Mouse (Mus musculus) thymus, postnatal 10 days (tissue): ENCODE results near the gene Plxna2.

Experiments used
- DNase-seq, 2 experiments: peaks; one replicate each; pipeline ENCODE4 v3.0.0; 2021; ENCODE audit warnings: low spot score in 2 of 2

Plxna2 gene

DNA sequence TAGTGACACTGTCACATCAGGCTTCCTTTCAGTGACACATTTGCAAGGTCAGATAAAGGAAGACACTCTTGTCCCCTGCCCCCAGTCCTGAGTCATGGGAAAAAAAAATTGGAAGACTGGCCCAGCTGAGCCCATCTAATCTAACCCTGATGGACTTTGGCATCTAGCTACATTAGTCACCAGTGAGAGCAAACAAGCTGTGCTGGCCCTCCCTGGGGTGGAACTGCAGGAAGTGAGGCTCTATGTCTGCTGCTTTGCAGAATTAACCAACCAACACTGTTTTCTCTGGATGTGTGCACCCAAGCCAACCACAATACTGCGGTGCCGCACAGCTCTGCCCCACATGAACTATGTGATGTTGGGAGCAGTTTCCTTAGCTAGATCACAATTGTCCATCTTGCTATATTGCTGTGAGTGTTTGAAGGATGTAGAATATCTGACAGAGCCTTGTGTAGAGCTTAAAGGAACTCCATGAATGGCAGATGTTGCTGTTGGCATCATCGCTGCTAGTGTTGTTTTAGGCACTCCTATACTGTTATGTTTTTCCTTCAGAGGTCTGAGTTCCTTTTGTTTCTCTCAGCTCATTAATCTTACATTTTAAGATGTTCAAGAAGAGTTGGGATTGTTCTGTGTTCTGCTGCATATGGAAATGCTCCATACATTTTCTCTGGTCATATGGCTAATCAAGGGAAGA, 42.6 kb downstream of the Plxna2 start:
- no peak for DNase-seq

DNA sequence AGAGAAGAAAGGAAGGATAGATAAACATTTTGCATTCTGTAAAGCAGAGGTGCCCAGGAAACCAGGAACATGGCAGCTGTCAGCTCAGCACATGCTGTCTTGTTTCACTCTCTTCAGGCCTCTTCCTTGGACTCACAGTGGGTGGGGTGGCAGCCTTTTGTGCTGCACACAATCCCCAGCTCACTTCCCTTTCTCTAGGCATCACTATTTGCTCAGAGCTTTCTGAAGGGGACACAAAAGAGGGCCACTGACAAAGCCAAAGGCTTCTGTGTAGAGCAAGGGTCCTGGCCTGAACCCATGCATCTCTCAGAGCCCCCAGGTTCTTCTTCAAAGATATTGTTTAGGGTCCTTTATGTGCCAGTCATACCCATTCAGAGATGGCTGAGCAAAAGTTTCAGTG, 45.0 kb downstream of the Plxna2 start:
- no peak for DNase-seq

DNA sequence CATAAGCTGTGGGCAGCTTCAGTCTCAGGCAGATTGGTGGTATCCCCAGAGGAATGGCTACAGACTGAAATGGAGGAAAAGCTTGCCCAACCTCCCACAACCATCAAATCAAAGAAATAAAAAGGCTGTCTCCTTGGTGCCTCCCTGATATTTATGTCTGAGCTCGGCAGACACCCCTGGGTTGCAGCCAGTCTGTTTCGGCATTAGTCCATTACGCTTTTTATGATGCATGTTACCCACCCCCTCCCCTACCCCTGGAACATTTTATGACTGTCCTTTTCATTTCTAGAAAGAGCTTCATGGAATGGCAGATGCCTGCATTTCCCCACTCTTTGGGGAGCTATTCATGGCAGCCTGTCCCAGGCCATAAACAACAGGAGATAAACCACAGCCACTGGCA, 47.7 kb downstream of the Plxna2 start:
- DNase-seq, result no peak

DNA sequence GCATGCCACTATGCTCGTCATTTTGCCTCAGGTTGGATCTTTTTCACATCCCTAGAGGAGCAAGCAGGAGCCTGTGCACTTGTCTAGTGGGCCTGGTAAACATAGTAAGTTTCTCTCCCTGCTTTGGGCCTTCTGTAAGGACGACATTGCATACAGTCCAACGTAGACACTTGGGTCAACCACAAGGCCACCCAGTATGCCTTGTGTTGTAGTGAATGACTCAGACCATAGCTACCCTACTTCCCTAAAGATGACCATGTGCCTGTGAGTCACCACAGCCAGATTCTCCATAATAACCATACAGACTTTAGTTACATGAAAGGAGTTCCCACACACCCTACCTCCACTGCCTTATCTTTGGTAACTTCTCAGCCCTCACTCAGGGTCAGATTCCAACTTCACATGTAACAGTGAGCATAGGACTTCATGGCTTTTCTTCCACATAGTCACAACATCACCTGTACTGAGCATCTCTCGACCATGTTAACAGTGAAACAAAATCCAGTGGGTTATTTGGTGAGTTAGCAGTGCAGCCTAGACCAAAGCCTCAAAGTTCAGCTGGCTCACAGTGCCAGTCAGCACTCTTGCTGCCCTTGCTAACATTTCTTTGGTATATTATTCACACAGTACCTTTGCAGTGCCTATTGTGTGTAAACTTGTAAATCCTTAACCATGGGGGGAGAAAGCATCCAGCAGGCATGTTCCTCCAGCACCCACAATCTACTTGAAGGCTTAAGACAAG, 53.9 kb downstream of the Plxna2 start:
- no peak for DNase-seq

DNA sequence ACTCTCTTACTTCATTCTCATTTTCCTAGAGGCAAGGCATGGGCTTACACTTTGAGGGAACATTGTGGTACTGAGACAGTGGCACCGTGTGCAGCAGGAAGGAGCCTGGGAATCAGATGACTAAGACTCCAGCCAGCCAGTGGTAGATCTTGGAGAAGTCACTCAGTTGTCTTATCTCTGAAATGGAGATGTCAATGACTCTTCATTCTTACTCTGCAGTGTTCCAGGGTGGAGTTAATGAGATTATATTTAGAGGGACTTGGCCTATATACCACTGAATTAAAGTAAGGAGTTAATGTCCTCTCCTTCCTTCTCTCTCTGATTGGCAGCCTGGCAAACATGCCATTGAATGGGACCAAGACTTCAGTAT, 54.5 kb downstream of the Plxna2 start:
- no peak for DNase-seq

DNA sequence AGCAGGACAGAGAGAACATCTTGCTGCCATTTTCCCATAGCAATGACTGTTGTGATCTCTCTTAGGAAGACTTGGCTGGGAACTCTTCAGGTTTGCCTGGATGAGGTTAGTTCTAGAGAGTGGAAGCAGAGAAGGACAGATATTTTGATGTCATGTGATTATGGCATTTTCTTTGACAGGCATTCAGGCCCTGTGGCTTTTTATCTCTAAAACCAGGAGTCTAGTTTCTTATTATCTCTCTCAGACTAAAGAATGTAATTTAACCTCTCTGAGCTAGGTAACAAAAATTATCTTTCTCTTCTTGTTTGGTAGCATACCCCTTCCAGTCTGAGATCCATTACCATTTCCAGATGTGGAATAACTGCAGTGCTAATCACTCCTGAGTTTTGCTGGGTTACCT, 55.2 kb downstream of the Plxna2 start:
- DNase-seq, result no peak

DNA sequence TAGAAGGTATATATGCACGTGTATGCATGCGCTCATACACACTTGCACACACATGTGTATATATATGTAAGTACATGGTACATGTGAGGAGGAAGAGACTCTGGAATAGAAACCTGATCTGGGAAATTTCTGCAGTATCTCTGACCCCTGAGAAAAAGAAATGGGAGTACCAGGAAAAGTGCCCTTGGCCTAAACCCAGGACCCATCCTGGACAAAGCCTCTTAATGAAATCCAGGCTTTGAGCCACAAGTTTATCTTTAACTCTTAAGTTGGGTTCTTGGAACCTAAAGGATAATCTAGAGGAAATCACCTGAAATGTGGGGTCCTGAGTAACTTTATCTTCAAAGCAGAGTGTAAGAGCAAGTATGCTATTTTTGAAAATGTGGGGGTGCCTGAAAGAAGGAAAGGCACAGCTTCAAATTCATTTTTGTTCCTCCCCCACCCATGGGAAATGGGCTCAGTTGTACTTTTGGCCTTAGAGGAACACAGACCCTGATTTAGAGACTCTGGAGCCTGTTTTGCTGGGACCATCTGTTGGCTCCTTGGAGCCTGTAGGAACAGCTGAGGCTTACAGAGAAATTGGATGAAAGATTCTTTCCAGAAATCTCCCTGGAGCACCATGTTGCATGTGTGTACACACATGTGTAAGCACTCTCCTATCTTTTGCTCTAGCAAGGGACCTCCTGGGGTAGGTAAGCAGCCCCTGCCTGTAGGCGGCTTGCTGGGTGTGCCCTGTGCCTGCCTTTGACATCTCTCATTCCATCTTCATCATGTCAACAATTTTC, 57.3 kb downstream of the Plxna2 start:
- no peak for DNase-seq

DNA sequence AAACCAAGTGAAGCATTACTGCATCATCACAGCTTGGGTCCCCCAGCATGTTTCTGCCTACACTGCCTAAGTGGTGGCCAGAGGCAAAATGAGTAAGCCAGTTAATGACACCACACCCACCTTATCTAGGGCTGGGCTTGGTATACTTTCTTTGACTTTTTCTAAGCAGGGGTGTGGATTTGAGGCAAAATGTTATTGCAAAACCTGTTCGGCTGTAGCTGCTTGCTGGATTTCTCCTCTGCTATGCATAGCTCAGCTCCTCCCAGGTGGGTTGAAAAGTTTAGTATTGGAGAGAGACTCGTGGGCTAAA, 57.8 kb downstream of the Plxna2 start:
- no peak for DNase-seq

DNA sequence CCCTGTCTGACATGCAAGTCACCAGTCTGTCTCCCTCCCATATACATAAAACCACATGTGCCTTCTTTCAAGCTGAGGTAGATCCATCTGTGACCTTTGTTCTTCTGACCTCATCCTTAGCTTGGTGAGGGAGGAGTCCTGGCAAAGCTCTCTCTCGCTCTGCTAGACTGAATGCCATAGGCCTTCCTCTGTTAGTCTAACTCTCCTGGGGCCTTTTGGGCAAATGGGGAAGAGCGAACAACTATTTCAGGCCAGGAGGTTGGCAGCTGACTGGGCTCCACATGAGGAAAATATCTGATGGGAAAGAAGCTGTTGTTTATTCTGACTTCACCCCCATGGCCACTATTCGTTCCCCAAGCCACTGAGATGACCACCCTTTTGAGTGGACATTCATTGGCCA, 59.9 kb downstream of the Plxna2 start:
- no peak for DNase-seq

DNA sequence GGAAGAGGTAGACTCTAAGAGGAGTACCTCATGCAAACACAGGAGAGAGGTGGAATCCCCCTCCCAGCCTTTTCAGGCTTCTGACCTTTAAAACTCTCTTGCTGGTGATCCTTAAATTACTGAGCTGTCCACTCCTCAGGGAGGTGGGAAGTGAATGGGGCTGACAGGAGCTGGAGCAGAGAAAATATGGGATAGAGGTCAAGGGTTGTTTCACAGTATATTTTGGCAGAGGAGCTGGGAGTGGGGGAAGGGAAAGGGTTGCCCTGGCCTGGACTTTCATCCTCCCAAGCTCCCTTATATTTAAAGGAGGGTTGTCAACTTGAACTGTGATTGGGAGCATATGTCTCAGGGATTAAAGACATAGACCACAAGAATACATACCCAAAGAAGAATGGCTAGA, 61.1 kb downstream of the Plxna2 start:
- DNase-seq, result no peak

DNA sequence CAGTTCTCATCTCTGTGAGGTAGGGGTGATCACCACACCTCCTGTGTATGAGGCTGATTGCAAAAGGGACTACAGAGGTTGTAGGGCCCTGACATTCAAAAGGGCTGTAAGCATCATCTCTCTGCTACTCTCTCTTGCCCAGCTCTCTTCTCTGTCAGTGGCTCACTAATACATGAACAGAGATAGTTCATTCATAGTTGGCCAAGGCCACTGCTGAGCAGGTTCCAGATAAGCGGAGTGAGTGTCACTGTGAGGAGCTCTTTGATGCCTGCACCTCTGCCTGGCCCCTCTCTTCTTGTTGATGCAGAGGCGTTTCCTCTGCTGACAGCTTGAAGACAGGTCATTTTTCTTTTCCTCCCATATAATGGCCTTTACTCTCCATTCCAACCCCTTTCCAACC, 62.1 kb downstream of the Plxna2 start:
- no peak for DNase-seq

DNA sequence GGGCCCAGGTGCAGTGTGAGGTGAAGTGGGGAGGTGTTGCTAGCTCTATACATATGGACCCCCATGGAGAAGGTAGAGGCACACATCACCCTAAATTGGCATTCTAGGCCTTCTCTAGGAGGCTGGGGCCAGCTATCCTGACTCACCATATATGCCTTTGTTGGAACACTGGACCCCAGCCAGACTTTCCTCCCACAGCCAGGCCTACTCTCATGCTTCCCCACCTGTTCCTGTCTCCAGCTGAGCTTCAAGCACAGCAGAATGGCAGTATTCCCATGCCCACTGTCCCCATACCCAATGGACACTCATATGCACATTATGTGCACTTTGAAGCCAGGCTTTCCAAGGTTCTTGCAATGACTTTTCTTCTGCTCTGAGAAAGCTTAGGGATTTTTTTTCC, 64.0 kb downstream of the Plxna2 start:
- DNase-seq, result no peak

DNA sequence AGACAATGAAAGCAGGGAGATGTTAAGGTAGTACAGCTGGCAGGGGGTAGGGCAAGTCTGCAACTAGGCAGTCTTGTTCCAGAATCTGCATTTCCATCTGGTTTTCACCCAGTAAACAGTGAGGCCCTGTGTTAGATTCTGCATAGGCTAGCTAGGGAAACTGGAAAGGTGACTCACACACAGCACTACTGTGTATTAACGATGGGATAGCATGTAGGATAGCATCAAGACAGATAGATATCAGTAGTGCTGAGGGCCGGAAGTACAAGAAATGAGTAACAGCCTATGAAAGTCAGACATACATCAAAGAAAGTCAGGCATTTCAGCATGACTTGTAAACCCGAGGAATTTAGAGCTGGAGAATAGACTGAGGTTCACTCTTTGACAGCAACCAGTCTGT, 65.1 kb downstream of the Plxna2 start:
- DNase-seq, result no peak

DNA sequence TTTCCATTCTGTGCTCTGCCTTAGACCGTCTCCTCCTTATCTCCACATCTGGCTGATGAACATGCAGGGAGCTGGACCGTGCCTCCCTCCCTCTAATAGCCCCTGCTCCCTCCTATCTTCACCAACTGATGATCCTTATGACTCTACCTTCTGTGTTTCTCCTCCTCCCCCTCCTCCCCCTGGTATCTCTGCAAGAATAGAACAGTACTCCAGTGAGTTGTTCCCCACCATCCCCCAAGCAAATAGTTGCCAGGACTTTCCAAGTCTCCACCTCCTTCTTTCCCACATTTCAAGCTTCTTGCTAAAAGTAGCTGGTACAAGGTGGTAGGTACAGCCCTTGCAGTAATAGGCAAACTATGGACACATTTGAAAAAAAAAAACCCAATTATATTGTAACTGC, 67.9 kb downstream of the Plxna2 start:
- DNase-seq, result no peak

DNA sequence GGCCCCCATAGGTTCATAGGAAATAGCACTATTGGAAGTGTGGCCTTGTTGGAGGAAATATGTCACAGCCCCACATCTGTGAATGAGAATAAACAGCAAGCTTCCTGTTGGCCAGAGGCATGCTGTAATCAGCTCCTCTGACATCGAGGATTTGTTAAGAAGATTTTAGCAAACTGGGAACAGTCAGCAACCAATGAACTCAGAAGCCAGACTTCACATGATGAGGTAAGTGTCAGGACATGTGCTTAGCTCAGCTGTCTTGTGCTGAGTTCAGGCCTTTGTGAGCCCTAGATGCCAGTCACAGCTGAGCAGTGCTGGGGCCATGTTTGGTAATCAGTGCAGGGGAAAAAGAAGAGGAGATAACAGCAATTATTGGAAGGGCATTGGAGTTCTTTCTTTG, 69.7 kb downstream of the Plxna2 start:
- no peak for DNase-seq

DNA sequence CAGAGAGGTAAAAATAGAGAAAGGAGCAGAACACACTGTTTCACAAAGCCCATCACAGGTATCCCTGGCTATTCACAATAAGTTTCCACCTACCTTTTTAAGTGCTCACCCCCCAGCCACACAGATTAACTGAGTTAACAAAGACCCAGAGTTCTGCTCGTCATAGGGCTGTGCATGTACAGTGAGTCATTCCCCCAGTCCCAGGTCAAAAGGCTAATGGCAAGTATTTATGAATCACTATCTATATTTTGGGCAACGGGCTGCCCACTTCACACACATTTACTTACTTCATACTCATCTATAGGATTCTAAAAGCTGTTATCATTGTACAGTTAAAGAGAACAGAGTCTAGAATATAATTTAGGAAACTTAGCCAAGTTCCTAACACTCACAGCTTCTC, 70.1 kb downstream of the Plxna2 start:
- no peak for DNase-seq

DNA sequence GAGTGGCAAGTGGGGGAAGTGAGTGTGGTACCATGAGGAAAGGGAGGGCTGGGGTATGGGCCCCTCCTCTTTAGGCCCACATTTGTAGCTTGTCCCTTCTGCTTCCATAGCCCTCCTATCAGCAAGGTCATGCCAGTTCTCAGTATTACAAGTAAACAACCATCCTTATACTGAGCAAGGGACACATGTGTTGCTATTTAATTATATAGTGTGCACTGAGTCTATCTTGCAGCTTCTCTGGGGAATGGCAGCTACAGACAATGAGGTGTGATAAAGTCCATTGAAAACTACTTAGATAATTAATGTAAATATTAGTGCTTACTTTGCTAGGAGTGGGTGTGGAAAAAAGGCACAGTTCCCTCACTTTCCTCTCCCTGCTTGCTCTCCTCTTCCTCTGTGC, 75.0 kb downstream of the Plxna2 start:
- DNase-seq, result no peak

DNA sequence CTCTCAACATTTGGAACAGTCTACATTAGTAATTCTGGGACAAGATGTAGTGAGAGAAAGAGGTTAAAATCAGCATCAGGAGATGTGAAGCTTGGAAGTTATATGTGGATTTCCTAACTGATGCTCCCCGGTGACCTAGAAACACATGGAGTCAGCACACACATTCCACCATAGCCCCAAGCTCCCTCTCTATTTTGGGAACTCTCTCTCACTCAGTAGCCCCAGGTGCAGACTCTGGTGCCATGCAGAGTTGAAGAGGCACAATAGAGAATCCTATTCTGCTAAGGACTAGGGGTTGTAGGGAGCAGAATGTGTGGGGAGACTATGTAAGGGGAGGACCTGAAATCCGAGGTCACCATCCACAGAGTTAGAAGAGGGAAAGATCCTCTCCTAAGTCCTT, 75.5 kb downstream of the Plxna2 start:
- no peak for DNase-seq

DNA sequence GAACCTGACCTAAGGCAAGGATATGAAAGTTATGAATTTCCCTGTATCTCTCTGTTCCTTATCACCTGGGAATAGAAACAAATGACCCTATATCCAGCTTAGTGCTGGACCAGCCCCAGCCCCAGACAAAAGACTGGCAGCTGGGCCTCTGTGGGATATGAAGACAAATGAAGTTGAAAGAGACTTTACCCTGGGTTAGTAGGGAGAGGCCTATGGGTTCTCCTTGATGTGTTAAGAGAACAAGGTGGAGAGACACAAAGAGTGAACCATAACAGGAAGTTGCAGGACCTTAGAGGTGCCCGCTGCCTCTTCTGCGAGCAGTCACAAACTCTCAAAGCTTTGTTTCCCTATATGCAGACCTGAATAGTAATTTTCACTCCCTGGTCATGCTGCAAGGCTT, 76.8 kb downstream of the Plxna2 start:
- no peak for DNase-seq

DNA sequence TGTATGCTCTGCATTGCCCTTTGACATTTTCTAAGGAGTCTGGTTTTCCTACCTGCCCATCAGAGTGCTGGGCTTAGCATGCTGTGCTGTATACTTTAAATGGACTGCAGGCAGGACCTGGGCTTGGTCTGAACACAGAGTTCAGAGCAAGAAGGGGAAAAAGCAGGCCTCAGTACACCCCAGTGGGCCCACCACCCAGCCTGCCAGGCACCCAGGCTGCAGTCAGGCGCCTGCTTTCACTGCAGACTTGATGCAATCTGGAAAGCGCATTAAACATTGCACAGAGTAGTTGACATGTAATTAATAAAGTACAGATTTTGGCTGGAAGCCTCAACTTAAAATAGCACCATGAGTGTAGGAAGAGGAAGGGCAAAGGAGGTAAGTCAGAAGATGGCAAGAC, 79.4 kb downstream of the Plxna2 start:
- no peak for DNase-seq

DNA sequence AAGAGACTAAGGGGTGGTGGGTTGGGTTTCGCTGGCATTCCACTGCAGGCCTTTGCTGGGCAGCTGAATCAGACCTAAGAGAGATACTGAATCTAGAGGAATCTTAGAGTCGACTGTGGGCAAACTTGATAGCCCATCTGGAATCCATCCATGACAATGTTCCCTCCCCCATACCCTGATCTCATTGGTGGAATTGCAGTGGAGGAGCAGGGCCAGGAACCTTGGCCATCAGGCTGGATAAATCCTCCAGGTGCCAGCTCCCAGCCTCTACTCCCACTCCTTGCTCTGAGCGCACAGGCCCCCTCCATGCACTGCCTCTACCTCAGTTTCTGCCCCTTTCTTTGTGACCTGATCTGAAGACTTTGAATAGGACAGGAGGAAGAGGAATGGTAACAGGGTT, 81.3 kb downstream of the Plxna2 start:
- DNase-seq, result no peak

DNA sequence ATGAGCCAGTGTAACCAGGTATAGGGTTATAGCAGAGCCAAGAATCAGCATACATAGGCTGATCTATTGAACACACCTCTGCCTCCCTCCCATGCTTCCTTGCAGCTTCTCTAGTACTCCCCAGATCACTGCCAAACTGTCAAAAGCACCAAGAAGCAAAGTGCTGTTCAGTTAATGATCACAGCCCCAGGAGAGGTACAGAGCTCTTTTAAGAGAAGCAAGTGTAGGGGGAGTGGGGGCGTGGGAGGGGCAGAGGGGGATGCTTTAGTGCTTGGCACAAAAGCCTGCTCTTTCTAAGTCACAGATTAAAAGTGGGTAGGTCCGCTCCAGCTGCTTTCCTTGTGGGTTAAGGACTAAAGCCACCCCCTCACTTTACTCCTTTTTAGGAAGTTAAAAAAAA, 85.2 kb downstream of the Plxna2 start:
- no peak for DNase-seq

DNA sequence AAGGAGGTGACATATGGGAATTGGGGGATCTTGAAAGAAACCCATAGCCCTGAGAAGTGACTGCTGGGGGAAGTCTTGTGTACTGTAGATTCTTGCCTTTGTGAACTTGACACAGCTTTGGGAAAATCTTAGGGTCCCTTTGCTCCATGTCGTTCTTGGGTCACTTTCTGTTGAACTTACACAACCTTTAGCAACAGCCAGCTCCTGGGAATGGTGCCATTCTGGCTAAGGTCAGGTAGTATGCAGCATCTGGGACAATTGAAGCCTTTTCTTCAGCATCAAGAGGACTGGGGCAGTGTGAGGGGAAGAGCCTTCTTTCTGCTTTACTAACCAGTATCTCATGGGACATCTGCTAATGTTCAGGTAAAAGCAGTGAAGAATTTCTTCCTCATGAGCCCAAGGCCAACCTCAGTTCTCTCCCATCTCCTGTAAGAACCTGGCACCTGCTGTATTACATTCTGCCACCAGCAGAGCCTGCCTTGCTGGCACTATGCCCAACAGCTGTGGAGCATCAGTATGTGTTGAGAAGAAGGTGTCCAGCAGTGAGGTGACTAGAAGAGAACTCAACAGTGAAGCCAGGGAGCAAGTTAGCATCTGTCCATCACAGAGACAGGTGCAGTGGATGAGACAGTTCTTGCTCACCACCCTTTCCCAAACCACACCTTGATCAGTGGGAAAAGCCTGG, 86.3 kb downstream of the Plxna2 start:
- no peak for DNase-seq
